Mouse (Mus musculus) E14TG2a.4 (cell line): ENCODE data around the gene Cep83.

Experiments used
- CTCF ChIP-seq: conservative IDR thresholded peaks from 2 replicates; pipeline ENCODE4 v1.5.1; 2014; ENCODE audit warnings: low read length
- NANOG ChIP-seq: IDR thresholded peaks from 2 replicates; pipeline ENCODE4 v1.6.1; 2014; ENCODE audit warnings: borderline replicate concordance, low read length, mixed read lengths
- POU5F1 ChIP-seq: IDR thresholded peaks from 2 replicates; pipeline ENCODE4 v1.6.1; 2014; ENCODE audit warnings: low read length, borderline replicate concordance

GRCm38 (mm10) chr10:94818781-94819665 is 130.6 kb downstream of the Cep83 start:
- TF ChIP-seq CTCF (no peak), POU5F1 (no peak), NANOG (peak; percentile 45; the same call in 1 of the 2 replicates)
